Mouse (Mus musculus) cerebellum, adult (tissue): Measurements from ENCODE around the gene Tmem104.
A peak's percentile ranks its signal among the peaks of the same experiment; 100 is the strongest.

Source experiments
- ATAC-seq: cut with Nextera tagmentation; 2 replicates; pipeline ENCODE4 v1.9.2; 2017; ENCODE audit warnings: mild to moderate bottlenecking, moderate library complexity, mixed read lengths; ENCODE audit not compliant: insufficient number of reproducible peaks, low FRiP score, low TSS enrichment

Gene Tmem104

DNA sequence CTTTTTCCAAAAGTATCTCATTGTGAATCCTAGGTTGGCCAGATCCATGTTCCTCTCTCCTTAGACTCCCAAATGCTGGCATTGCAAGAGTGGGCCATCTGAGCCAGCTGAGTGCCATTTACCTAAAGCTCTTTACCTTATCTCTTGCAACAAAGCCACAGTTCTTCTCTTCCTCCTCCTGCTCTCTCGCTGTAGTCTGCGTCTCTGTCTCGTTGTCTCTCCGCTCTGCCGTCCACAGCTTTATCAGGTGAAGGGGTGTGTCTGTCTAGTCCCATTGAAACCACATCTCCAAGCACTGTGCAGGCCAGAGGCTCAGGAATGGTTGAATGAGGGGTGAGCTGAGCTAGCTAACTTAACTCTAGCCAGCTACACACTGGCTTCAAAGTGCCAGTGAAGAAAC, 8.6 kb downstream of the Tmem104 start:
- ATAC-seq = no peak

DNA sequence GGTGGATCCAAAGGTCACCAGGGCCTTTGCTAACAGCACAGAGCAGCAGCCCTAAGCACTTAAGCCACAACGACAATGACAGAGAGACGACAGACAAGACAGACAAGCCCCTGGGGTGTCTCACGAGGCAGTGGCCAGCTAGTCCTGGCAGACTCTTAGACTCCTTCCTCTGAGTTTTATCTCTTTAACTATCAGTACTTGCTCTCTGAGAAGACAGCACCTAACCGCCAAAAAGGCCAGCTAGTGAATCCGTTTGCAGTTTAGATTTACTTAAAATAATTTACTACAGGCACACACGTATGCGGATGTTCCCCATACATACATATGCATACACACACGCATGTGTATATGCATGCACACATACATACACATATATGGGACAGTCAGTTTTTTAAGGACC, 10.3 kb downstream of the Tmem104 start:
- no peak for ATAC-seq

DNA sequence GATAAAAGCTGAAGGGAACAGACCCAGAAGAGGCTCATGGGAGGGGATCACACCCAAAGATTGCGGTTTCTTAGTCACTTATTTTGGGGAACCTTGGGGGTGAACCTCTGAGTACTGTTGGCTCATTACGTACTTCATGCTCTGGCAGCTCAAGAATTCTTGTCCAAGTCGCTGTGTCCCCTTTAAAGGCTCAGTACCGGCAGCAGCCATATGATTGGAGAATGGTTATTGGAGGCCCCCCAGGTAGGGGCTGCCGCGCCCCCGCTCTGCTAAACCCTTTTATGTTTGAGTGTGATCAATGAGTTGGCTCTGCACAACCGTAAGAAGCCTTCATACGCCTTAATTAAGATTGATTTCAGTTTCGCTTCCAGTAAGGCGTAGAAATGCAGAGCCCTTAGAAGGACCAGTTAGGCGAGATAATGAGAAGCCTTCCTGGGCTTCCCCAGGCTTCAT, 11.7 kb downstream of the Tmem104 start:
- ATAC-seq = no peak

DNA sequence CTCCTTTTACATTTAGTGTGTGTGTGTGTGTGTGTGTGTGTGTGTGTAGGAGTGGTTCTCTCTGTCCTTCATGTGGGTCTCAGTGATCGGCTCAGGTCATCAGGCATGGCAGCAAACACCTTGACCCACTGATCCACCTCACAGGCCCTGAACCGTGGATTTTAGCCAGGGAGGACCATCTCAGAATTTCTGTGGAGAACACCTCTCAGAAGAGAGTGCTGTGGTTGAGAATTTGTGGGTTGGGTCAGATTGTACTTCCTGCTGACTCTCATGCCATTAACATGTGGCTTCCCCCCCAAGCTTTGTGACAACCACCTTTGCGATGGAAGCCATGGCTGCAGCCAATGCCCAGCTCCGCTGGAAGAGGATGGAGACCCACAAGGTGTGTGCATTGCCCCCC, 13.2 kb downstream of the Tmem104 start:
- no peak for ATAC-seq

DNA sequence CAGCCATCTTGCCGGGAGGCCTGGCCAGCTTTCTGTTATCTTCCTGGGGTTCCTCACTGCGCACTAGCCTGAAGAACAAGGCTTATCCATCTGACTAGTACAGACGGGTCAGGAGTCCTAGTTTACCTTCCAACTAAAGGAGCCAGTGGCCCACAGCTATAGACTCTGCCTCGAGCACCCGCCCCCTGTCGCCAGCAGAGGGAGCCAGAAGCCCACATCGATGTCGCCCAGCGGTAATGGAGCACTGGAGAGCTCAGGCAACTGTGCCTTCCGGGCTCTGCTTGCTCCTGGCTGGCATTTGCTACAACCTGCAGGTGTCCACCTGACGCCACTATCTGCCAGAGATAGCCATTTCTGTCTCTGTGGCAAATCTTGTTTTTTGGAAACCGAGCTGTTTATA, 15.0 kb downstream of the Tmem104 start:
- peak; percentile 80; the same call in 1 of the 2 replicates for ATAC-seq

DNA sequence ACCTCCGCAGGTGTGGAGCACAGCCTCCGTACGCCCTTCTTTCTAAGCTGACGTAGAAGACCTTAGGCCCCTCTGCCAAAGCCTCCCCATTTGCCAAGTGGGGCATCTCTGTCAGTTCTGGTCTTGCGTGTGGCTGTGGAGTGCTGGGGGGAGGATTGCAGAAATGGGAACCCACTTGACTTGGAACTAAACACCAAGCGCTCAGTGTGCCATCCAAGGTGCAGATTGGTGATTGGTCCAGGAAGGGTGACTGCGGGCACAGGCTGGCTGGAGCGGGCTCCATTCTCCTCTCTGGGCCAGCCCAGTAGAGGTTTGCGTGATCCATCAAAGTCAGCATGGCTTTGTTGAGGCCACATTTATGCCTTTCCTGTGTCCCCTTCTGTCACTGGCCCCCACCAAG, 15.5 kb downstream of the Tmem104 start:
- peak; percentile 74; the same call in 1 of the 2 replicates for ATAC-seq

DNA sequence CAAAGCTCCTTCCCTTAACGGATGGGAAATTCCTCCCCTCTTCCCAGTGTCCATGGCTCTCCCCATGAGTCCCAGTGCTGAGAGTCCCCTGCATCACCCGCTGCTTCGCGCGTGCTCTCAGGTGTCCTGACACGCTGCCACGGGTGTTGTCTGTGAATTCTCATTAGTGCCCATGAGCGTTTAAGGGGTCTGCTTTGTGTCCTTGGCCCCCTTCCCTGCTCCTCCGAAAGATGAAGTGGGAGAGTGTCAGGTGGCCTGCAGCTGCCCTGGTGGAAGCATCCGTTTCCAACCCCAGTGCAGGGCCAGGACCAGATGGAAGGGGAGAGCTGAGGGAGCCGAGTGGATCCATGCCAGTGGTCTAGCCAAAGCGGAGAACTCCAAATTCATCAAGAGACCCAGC, 20.8 kb downstream of the Tmem104 start:
- no peak for ATAC-seq

DNA sequence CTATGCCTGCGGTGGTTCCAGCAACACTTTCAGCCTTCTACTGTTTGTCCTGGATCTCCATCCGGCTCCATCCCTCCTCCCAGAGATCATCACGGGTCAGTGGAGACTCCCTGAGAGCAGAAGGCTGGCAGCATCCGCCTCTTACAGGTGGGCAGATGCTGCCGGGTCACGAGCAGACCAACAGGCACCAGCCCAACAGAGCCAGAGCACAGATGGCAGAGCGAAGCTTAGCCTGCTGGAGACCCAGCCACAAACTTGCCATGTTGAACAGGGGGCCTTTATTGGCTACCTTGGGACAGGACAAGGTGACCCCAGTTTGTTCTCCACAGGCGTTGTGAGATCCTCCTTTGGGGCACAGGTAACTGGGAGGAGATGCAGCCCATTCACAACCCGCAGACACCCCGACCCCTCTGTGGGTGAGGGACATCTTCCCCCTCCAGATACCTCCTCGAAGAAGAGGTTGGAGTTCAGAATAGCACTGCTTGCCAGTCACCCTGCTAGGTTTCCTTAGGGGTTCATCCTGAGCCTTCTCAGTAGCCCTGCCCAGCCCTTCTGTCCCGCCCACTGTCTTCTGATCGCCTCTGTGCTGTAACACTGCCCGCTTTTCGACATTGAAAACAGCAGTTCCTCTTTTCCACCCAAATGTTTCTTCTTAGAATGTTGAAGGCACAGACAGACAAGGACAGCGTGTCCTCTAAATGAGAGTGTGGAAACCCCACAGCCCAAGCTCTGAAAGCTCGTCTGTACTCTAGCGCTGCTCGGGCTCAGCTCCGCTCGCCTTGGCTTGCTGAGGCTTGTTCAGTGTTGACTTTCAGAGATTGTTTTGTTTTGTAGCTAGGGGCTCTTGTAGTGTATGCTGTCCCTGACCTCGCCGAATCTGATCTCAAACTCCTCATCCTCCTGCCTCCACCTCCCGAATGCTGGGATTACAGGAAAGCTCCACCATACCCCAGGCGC, 21.8 kb downstream of the Tmem104 start:
- ATAC-seq = no peak

DNA sequence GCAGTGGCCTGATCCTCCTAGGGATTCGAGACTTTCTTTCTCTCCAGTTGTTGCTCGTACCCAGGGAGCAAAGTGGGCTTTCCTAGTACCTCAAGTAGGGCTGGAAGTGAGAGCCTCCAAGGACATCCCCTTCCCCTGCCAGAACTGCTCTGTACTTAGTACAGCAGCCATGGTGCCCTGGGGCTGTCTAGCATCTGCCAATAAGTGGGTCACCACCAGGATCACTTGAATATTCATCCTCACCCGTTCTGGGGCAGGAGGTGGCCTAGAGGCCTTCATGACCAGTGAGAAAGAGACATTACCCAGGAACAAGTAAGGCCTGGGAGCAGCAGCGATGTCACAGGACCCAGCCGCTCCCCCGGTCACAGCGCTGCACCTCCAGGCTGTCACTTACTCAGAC, 22.7 kb downstream of the Tmem104 start:
- ATAC-seq = no peak

DNA sequence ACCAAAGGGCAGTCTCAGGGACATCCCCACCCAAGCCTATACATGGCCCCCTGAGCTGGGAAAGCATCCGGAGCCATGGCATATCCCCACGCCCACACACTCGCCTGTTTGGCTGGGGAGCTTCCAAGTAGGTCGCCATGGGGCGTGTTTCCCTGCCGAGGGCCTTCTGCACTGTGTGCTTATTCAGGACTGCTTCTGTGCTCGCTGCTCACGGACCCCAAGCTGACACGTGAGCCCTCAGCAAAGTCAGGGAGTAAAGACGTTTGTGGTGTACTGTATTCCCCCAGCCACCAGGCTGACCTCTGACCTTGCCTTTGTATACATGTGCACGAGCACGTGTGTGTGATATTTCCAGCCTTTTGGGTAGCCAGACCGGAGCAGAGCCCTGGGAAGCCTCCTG, 24.8 kb downstream of the Tmem104 start:
- ATAC-seq = peak; percentile 34

DNA sequence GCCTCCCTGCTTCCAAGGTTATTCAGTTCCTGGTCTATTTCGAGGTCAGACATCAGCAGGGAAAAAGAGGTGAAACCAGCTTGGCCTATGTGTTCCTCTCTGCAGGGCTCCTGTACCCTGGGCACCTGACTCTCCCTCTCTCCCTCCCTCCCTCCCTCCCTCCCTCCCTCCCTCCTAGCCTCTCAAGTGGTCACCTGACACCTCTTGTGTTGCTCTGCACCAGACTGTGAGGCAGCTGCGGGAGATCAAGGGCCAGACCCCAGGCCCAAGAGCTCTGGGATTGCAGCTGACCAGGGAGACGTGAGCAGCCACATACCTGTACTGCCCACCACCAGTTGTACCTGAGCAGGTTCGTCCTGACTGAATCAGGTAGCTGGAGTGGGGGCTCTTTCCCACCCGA, 27.8 kb downstream of the Tmem104 start:
- ATAC-seq = no peak

DNA sequence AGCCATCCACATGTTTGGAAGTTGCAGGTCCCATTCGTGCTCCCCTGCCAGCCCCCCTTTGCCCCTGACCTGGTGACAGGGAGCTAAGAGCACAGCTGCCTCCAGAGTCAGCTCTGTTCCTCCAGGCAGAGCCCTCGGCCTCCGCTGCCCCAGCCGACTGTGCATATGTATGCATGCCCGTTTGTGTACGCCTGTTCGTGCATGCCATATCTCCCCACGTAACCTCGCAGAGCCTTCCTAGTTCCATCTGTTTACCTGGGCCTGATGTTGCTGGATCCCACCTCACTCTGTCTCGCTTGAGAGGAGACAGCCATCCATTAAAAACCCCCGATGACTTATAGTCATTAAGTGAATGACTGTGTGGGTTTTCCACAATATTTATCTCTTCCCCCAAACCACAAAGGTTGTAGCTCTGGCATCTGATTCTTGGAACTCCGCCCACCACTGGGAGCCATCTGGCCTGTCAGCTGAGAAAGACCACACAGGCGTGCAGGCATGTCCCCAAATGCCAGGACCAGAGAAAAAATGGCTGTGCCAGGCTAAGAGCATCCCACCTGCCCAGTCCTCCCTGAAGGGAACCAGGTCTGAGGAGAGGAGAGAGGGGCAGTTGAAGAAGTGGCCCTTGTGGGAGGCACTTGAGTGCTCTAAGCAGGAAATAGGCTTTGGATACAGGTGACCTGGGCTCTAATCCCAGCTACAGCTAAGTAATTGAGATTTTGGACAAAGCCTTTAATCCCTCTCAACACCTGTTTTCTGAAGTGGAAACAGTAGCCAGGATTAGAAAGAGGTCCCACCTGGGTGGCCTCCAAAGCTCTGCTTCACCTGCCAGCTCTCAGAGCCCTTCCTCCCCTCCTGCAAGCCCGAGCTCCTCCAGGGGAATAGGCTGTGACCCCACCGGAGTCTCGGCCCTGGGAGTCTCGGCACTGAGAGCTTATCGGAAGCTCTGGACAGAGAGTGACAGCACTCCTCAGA, 30.4 kb downstream of the Tmem104 start:
- ATAC-seq = peak; percentile 45; the same call in 1 of the 2 replicates

DNA sequence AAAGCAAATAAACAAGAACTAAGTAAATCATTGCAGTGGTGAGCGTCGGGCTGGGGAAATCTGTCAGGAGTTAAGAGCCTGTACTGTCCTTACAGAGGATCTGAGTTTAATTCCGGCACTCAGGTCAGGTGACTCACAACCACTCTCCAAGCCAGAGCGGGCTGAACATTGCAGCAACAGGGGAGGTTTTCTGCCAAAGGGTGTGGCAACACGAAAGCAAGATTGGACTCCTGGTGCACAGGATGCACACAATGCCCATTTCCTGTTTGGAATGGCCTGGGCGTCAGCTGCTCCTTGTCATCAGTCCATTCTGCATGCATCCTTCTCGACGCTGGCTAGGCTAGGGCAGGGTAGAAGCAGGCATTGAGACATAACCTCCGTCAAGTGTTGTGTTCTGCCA, 32.0 kb downstream of the Tmem104 start:
- no peak for ATAC-seq

DNA sequence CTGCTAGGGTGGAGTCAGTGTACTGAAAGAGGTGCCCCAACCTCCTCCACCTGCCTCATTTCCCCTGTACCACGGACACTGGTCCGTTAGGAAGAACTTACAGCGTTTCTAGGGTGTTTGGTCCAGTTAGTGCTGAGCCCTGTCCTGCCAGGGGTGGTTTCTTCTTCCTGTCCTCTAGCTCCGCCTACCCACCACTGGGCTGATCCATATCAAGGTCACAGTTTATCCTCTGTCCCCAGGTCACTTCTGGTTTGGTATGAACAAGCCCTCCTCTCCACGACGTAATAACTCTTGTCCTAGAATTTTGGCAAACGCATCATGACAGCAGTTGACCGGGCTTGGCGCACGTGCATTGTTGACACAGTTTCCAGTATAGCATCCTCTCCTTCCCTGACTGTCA, 32.4 kb downstream of the Tmem104 start:
- no peak for ATAC-seq

DNA sequence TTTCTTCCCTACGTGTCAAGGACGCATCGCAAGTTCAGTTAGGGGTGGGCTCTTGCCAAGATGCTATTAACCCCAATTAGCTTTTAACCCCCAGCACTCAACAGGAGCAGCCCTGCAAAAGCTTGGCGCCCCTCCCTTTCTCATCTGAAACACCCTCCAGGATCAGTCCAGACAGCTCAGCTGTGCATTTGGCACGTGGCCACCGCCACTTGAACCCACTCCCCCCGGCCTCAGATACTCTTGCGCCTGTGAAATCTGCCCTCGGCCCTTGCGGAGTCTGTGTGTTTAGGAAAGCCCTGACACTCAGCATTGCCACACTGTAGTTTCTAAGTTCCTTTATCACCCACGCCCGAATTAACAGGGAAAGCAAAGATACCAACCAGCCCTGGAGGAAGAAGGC, 34.8 kb downstream of the Tmem104 start:
- no peak for ATAC-seq

DNA sequence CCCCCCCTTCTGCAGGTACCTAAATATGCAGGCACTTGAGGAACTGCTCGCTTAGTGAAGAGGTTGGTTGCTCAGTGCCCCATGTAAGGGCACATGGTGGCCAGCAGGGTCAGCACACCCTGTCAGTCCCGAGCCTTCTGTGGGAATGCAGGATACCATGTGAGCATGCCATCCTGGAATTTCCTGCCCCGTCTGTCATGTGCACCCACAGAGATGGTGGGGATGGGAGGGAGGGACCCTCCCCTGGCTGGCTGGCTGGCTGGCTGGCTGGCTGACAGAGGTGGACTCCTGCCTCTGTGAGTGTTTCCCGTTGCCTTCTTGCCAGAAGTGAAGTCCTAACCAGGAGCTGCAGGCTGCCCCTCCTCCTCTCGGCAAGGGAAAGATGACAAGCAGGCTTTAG, 35.3 kb downstream of the Tmem104 start:
- no peak for ATAC-seq

DNA sequence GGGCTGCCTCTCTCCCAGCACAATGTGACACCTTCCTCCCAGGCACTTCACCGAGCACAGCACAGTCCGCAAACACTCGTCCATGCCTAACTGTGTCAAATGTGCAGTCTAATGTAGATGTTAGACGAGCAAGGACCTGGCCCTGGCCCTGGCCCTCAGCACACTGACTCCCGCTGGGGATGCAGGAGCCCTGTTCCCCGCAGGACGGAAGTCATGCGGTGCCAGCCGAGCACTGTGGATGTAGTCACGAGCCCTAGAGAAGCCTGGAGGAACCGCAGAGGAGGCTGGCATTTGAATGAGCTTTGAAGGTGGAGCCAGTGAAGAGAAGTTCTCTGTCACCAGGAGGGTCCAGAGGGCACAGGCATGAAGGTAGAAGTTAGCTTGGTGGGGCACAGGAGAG, 36.2 kb downstream of the Tmem104 start:
- ATAC-seq = no peak

DNA sequence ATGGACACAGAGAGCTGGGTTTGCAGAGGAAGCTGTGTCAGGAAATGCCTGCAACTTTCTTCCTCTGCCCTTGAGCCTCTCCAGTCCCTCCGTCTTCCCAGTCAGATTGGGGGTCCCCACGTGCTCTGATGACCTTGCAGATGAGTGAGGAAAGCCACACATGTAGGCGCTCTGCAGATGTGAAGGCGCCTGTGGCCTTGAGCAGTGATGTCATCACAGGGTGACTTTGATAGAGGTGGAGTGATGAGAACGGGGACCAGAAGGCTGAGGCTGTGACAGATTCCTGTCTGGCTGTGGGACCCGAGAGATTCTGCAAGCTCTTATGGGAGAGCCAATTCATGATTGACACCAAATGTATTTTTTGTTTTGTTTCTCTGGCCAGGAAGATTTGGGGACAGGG, 36.6 kb downstream of the Tmem104 start:
- no peak for ATAC-seq

DNA sequence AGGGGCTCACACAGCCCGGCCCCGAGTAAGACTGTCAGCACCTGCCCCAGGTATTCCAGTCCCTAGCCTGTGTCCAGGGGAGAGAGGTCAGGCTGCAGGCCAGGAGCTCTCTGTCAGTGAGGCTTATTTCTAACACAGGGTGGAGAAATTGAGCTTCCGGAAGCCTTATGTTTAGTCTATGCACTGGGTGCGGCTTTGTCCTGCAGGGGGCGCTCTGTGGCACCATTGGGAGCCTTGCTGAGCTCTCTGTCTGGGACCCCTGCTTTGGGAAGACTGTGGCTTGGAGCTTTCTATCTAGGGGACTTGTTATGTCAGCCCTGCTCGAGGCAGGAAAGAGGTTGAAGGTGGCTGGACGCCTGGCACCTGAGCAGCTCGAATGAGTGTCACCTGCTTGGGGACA, 37.6 kb downstream of the Tmem104 start:
- ATAC-seq = no peak

DNA sequence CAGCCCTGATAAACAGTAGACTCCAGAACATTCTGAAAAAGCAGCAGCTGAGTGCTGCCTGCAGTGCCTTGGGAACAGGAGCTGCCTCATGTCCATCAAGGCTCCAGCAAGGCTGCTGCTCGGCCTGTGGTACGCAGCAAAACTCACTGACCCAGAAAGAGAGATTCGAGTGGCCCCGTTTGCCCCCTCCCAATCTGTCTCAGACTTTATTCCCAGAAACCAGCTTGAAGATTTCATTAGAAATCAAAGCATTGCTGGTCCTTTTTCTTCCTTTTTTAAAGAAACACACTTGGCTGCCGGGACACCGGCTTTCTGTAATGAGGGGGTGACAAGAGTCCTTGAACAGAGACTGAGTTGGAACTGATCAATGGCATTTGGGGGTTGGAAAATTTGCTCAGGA, 38.0 kb downstream of the Tmem104 start:
- ATAC-seq = no peak
